Mouse (Mus musculus) liver, postnatal 0 days (tissue): ENCODE measurements at regions not wholly inside any gene's neighbourhood (a gene's known extent, or its start where the extent isn't known, plus 50 kb on each side); places are given as distances from the start of the nearest gene placed in this dataset.

Experiments used
- CTCF ChIP-seq: sonication (generic); IDR thresholded peaks from 2 replicates; pipeline ENCODE4 v1.5.1; 2016; ENCODE audit warnings: antibody characterized with exemption, low read depth
- EP300 ChIP-seq: IDR thresholded peaks from 2 replicates; pipeline ENCODE4 v1.6.1; 2016; ENCODE audit warnings: antibody characterized with exemption, low read depth, mild to moderate bottlenecking

DNA sequence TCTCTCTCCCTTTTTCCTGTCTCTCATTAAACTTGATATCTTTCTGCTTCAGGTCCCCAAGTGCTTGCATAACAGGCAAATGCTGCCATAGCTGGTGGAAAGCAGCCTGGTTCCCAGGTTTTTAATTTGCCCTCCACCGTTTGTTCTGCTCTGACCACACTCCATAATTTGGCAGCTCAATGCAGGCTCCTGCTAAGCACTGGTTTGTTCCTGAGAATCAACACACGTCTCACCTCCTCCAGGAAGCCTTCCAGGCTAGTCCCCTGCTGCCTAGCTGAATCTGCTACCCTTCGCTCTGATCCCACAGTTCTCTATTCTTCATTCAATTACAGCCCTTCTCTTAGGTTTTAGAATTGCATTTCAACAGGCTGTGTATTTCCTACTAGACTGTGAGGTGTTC lies 152.4 kb upstream of the Ppp2r3a start:
- no peak for TF ChIP-seq CTCF
- TF ChIP-seq EP300 = no peak
